Mouse (Mus musculus) heart, adult 18-20 months (tissue): Measurements from ENCODE around the gene Vps35. TPM values are rescaled to one million over a fixed set of nuclear protein-coding genes. Genes with fewer than 3 reads are reported as not detected.

Source experiments
- DNase-seq, 2 experiments: peaks; one replicate each; pipeline ENCODE4 v3.0.0; 2021 to 2022; ENCODE audit warnings: mixed read lengths in 1 of 2
- long read RNA-seq, 2 experiments: library from polyadenylated mRNA; stranded (forward); transcript quantifications; one replicate each; pipeline ENCODE4 v2.0.0; 2021
- total RNA-seq, 2 experiments: library from RNA; stranded (reverse); gene quantifications; 2 replicates each; pipeline ENCODE4 v1.2.3; 2021

The Vps35 gene
- total RNA-seq: 10 to 100 TPM; 69.0 to 71.6 TPM
- long read RNA-seq, experiment 1, transcript Vps35-201 (17 exons, 3,474 nt): major isoform, 82 of 94 reads
- long read RNA-seq, experiment 1, partial matches to known transcripts: 10 of 94 reads
- long read RNA-seq, experiment 1, other reads (novel, unspliced or antisense): 2 of 94 reads
- long read RNA-seq, experiment 2, transcript Vps35-201 (17 exons, 3,474 nt): major isoform, 45 of 53 reads
- long read RNA-seq, experiment 2, partial matches to known transcripts: 6 of 53 reads
- long read RNA-seq, experiment 2, other reads (novel, unspliced or antisense): 2 of 53 reads

GRCm38 (mm10) chr8:85299434-85300077, at the start of gene Vps35, which contains the start of gene Orc6:
TSS of gene Vps35 (minus strand) at chr8:85299802.
TSS of gene Orc6 (plus strand) at chr8:85299632.
- DNase-seq: peak; percentile 96 to 98

GRCm38 (mm10) chr8:85339871-85340573, 40.4 kb upstream of the Vps35 start:
- no peak for DNase-seq

GRCm38 (mm10) chr8:85337681-85338080, 38.1 kb upstream of the Vps35 start:
- no peak for DNase-seq

- DNase-seq: no peak
These were observed 36.8 kb upstream of the Vps35 start for GRCm38 (mm10) chr8:85336211-85336933.

GRCm38 (mm10) chr8:85335105-85335504, 35.5 kb upstream of the Vps35 start:
- DNase-seq: no peak

- peak; percentile 29 to 46 for DNase-seq
These were observed 29.9 kb upstream of the Vps35 start for GRCm38 (mm10) chr8:85329506-85329905.

- no peak for DNase-seq
These were observed 27.4 kb upstream of the Vps35 start for GRCm38 (mm10) chr8:85327036-85327435.

- no peak for DNase-seq
These were observed 23.5 kb upstream of the Vps35 start for GRCm38 (mm10) chr8:85323084-85323483.

- DNase-seq: no peak
These were observed 22.4 kb upstream of the Vps35 start for GRCm38 (mm10) chr8:85321981-85322380.

- DNase-seq: peak; percentile 25 to 26
These were observed 18.9 kb upstream of the Vps35 start for GRCm38 (mm10) chr8:85318534-85318933.

- no peak for DNase-seq
These were observed 13.4 kb upstream of the Vps35 start for GRCm38 (mm10) chr8:85313036-85313435.

- peak in 1 of 2 experiments; percentile 13 for DNase-seq
These were observed 12.1 kb upstream of the Vps35 start for GRCm38 (mm10) chr8:85311743-85312142.

- DNase-seq: no peak
These were observed 9.0 kb upstream of the Vps35 start for GRCm38 (mm10) chr8:85308564-85308963.

- no peak for DNase-seq
These were observed 3.9 kb upstream of the Vps35 start for GRCm38 (mm10) chr8:85303531-85303930.

GRCm38 (mm10) chr8:85302931-85303330, 3.3 kb upstream of the Vps35 start:
- DNase-seq: no peak

GRCm38 (mm10) chr8:85301941-85302340, 2.3 kb upstream of the Vps35 start:
- DNase-seq: no peak

- peak; percentile 8 to 20 for DNase-seq
These were observed 785 bp downstream of the Vps35 start for GRCm38 (mm10) chr8:85298600-85299433.

GRCm38 (mm10) chr8:85286846-85287245, 12.8 kb downstream of the Vps35 start:
- no peak for DNase-seq

- no peak for DNase-seq
These were observed 72.3 kb downstream of the Vps35 start for GRCm38 (mm10) chr8:85227297-85227696.

GRCm38 (mm10) chr8:85225688-85226087, 73.9 kb downstream of the Vps35 start, which contains the start of gene Olfr371:
TSS of gene Olfr371 (plus strand) at chr8:85225988.
- DNase-seq: no peak

- DNase-seq: peak; percentile 6 to 33
These were observed 78.6 kb downstream of the Vps35 start for GRCm38 (mm10) chr8:85220992-85221391.
